Mouse (Mus musculus) bone marrow, adult 2 months (tissue): ENCODE measurements around the gene Ctrb1. TPM values are rescaled to one million over a fixed set of nuclear protein-coding genes. Genes with fewer than 3 reads are reported as not detected.

Source experiments
- H3K27ac ChIP-seq: fragments of 200-500 bp; 2 replicates; pipeline ENCODE4 v1.5.1; 2012; ENCODE audit warnings: low read depth, mild to moderate bottlenecking, control low read depth, inconsistent platforms, low read length; ENCODE audit not compliant: control insufficient read depth, poor library complexity, insufficient read depth
- H3K4me1 ChIP-seq: fragments of 200-500 bp; 2 replicates; pipeline ENCODE4 v1.6.1; 2011; ENCODE audit warnings: low read length; ENCODE audit not compliant: control insufficient read depth, insufficient read depth
- H3K4me3 ChIP-seq: fragments of 200-500 bp; replicated peaks from 2 replicates; pipeline ENCODE3; 2011; ENCODE audit warnings: mild to moderate bottlenecking, low read depth, low read length, control low read depth; ENCODE audit not compliant: control insufficient read depth
- CTCF ChIP-seq: fragments of 200-500 bp; IDR thresholded peaks from 2 replicates; pipeline ENCODE4 v1.5.1; 2011; ENCODE audit warnings: low read length, control low read depth; ENCODE audit not compliant: control insufficient read depth, insufficient read depth
- POLR2A ChIP-seq: fragments of 200-500 bp; IDR thresholded peaks from 2 replicates; pipeline ENCODE4 v1.6.1; 2011; ENCODE audit warnings: low read depth, mild to moderate bottlenecking, control low read depth, low read length, borderline replicate concordance; ENCODE audit not compliant: control insufficient read depth
- WGBS: fragments of 180-500 bp; shearing (Covaris S2); methylation state at CpG from one replicate; pipeline ENCODE4 v1.1.7; 2018; 5-methylcytosine and 5-hydroxymethylcytosine counted together
- polyA plus RNA-seq: library from polyadenylated mRNA; stranded (reverse); fragments of >200 nt; gene quantifications from 2 replicates; pipeline ENCODE4 v1.2.4, GENCODE M21; 2011; ENCODE audit warnings: low replicate concordance; ENCODE audit not compliant: missing spikeins, insufficient read depth, insufficient read length

The Ctrb1 gene
- polyA plus RNA-seq, 1 experiment = not detected

DNA sequence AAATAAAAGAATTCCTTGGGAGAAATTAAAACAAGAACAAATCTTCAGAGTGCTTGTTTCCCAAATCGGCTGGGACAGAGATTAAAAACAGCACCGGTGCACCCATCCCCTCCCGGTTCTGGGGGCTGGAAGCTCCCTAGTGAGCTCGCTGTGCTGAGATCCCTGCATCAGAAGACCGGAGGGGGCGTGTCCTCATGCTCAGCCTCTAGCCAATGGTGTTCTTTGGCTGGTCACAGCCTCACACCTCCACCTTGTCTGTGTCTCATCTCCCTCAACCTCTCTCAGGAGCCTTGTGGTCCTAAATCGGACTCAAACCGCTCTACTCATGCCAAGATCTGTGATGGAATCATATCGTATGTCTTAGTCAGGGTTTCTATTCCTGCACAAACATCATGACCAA lies 8.3 kb downstream of the Ctrb1 start:
- Histone ChIP-seq H3K4me1 (no peaks in the 10 kb centered on the region), H3K27ac (no peak overlapping the region), H3K4me3 (no peak overlapping the region)
- 28% methylated on average over 9 of the region's 9 CpGs for WGBS
- TF ChIP-seq CTCF (no peak), POLR2A (no peak)

DNA sequence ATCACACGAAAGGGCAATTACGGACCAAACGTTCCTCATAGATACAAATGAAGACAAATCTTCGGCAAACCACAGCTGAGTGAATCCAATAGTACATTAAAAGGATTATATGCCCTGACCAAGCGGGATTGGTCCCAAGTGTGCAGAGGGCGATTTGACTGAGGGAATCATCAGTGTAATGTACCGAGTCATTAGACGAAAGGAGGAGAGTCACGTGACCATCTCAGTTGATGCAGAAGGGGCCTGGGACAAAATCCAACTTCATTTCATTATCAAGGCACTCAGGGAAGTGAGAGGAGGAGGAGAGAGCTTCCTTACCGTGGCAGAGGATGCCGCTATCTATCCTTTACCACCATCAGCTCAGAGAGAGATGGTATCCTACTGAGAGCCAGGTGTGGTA lies 9.7 kb downstream of the Ctrb1 start:
- no peak for TF ChIP-seq POLR2A
- no peak for TF ChIP-seq CTCF
- no peak overlapping the region for H3K27ac ChIP-seq

DNA sequence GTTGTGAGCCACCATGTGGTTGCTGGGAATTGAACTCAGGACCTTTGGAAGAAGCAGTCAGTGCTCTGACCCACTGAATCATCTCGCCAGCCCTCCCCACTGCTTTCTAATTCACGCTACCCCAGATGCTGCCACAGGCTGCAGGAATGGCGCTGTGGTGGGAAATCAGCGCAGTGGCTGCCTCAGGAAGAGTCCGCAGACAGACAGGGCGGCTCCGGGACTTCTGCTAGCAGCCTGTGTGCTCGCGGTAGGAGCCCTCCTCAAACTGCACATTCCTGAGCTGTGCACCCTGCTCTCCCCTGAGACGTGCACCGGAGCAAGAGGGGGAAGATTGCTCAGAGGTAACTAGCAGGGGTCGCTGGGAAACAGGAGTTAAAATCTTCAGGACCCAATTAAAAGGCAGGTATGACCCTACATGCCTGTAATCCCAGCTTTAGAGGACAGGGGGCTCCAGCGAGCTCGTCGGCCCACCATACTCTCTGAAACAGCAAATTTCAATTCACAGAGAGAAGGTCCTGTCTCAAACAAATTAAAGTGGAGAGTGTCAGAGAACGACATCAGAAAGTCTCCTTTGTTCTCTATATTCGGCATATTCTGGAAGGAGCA lies 10.3 kb downstream of the Ctrb1 start:
- no peak for TF ChIP-seq CTCF
- TF ChIP-seq POLR2A = no peak
- Histone ChIP-seq H3K27ac (no peak overlapping the region), H3K4me3 (no peak overlapping the region), H3K4me1 (no peaks in the 10 kb centered on the region)
- 48% methylated on average over 17 of the region's 17 CpGs for WGBS

More for the DNA sequence above, 9.7 kb downstream of the Ctrb1 start:
- Histone ChIP-seq H3K4me1 (no peaks in the 10 kb centered on the region), H3K4me3 (no peak overlapping the region)
- 68% methylated on average over 11 of the region's 11 CpGs for WGBS

DNA sequence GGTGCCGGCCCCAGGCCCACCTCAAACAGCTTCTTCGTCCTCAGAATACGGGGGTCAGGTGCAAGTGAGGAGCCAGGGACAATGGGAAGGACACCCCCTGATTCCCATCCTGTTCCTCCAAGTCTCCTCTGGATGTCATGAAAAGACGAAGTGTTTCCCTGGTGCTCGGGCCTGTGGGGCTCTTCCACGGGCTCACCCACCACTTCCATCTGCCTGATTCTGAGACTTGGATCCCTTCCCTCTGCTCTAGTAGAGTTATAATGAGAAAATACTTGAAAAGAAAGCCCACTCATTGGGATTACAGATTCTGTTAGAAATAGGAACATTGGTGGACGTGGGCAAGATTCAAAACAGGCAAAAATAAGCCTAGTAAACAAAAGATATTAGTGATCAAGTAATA lies 12.0 kb downstream of the Ctrb1 start:
- no peak for TF ChIP-seq CTCF
- TF ChIP-seq POLR2A = no peak
- WGBS = 77% methylated on average over 7 of the region's 7 CpGs

DNA sequence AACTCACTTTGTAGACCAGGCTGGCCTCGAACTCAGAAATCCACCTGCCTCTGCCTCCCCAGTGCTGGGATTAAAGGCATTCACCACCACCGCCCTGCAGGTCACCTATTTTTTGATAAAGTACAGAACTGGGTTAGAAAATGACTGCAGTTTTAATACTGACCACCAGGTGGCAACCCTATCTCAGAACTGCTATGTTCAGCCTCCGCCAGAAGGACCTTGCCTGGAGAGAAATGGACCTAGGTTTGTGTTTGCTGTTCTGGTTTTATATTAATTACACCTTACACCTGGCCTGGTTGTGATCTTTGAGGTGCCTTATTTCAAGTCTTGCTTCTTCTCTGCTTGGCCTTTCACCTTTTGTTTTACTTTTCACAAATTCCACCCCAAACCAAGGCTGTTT lies 12.7 kb downstream of the Ctrb1 start:
- no peak overlapping the region for H3K27ac ChIP-seq
- no peak for TF ChIP-seq POLR2A
- peak; percentile 66 for TF ChIP-seq CTCF
- 20% methylated on average over 3 of the region's 3 CpGs for WGBS
- H3K4me1 ChIP-seq = no peaks in the 10 kb centered on the region
- H3K4me3 ChIP-seq = no peak overlapping the region

More for the DNA sequence above, 12.0 kb downstream of the Ctrb1 start:
- Histone ChIP-seq H3K27ac (no peak overlapping the region), H3K4me1 (no peaks in the 10 kb centered on the region), H3K4me3 (no peak overlapping the region)

DNA sequence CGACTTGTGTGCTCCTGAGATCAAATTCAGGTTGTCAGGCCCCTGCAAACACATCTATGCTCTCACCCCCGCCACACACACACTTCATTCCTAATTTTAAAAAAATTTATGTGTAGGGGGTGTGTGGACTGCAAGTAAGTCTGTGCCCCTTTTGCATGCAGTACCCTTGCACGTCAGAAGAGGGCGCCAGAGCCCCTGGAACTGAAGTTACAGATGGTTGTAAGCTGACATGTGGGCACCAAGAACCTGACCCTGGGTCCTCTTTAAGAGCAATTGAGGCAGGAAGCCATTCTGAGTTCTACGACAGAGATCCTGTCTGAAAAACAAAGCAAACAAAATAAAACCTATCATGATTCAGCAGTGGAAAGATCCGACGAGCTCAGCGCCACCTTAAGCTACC lies 14.6 kb downstream of the Ctrb1 start:
- WGBS = 78% methylated on average over 8 of the region's 8 CpGs
- no peaks in the 10 kb centered on the region for H3K4me1 ChIP-seq
- H3K27ac ChIP-seq = no peak overlapping the region
- no peak overlapping the region for H3K4me3 ChIP-seq
- no peak for TF ChIP-seq POLR2A
- TF ChIP-seq CTCF = peak; percentile 69

DNA sequence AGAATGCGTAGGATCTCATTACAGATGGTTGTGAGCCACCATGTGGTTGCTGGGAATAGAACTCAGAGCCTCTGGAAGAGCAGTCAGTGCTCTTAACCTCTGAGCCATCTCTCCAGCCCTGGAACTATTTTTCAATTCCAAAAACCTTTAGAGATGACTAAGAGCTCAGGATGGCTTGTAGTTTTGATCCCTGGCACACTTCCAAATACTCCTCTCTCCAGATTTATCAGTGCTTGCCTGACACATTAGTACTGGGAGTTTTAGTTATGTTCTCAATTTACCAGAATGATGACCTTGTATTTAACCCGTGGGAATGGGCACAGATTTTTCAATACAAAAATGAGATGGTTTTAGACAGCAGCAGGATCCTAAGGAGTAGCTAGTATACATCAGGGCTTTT lies 24.1 kb downstream of the Ctrb1 start:
- Histone ChIP-seq H3K27ac (no peak overlapping the region), H3K4me3 (no peak overlapping the region), H3K4me1 (no peaks in the 10 kb centered on the region)
- 82% methylated on average over 2 of the region's 2 CpGs for WGBS
- TF ChIP-seq POLR2A (no peak), CTCF (no peak)

DNA sequence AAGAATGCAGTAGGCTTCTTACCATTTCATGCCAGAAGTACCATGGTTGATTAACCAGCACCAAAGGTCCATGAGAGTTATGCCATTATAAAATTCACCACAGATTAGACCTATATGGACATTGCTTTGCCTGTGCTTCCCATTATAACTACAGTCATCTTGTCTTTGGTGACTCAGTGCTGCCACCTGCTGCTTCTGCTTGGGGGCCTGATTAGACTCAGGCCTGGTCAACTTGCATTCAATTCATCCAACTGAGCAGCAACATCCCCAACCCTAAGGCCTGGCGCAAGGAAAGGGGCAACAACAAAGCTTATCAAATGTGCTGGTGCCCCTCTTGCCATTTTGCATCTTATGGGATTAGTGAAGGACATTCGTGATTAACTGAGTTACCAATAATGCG lies 28.3 kb downstream of the Ctrb1 start:
- TF ChIP-seq POLR2A (no peak), CTCF (peak; percentile 82)
- no peak overlapping the region for H3K27ac ChIP-seq
- 76% methylated on average over 3 of the region's 3 CpGs for WGBS
- peaks cover 2% of the 10 kb centered on the region; the same call in 1 of the 2 replicates for H3K4me1 ChIP-seq
- H3K4me3 ChIP-seq = no peak overlapping the region
